Mouse (Mus musculus) lung, postnatal 0 days (tissue): ENCODE measurements at regions not wholly inside any gene's neighbourhood (a gene's known extent, or its start where the extent isn't known, plus 50 kb on each side); places are given as distances from the start of the nearest gene placed in this dataset.

ENCODE experiments used
- CTCF ChIP-seq: IDR thresholded peaks from 2 replicates; pipeline ENCODE4 v1.5.1; 2016; ENCODE audit warnings: antibody characterized with exemption, mild to moderate bottlenecking
- EP300 ChIP-seq: IDR thresholded peaks from 2 replicates; pipeline ENCODE4 v1.6.1; 2016; ENCODE audit warnings: antibody characterized with exemption, mild to moderate bottlenecking, control low read depth

- no peak for TF ChIP-seq CTCF
- TF ChIP-seq EP300 = no peak
Measured at GRCm38 (mm10) chr3:137226151-137226550, 114.7 kb upstream of the Emcn start.
